Mouse (Mus musculus) T-cell, adult 2 months (primary cell): ENCODE measurements at regions not wholly inside any gene's neighbourhood (a gene's known extent, or its start where the extent isn't known, plus 50 kb on each side); places are given as distances from the start of the nearest gene placed in this dataset.

Experiments
- DNase-seq: peaks from one replicate; pipeline ENCODE4 v3.0.0; 2022; ENCODE audit warnings: low spot score

DNA sequence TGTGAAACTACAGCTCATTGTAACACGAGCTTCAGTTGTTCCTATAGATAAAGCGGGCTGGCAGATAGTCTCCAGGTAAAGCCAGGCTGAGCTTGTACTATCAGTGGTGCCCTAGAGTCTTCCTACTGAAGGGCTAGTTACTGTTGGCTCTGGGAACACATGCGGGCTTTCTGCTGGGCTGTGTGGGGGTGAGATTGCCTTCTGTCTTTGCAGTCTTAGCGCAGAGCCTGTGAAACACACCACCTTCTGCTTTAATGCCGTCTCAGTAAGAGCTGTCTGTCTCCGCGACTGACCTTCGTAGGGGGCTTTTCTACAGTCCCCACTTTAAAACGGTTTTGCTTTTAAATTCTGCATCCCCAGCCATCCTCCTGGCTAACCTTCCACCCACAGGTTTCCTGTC is 76.7 kb downstream of the Trim29 start:
- DNase-seq, result no peak

- DNase-seq, result no peak
Observed at GRCm38 (mm10) chr9:43389491-43390083, 78.9 kb downstream of the Trim29 start.

DNA sequence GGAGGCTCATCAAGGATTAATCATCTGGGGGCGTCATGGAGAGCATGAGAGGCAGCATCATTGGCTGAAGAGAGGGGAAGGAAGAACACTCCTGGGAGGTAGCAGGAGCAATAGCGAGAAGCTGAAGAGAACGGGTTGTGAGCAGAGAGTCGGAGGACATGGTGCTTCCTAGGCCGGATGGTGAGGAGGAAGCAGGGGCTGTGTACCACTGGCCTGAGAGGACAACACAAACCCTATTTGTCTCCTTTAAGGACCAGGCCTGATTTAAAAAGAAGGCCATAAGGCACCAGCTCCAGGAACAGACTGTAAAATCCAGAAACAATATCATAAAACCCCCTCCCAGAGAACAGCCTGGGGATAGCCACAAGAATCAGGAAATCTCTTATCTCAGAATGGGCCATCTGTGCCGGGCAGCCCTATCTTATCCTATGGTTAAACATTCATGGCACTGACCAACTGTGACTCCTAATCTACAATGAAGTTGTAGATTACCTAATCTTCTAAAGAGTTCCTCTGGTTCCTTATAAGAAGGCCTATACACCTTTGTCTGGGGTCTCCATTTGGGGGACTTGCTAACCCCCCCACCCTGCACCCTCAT is 81.9 kb downstream of the Trim29 start:
- no peak for DNase-seq

DNA sequence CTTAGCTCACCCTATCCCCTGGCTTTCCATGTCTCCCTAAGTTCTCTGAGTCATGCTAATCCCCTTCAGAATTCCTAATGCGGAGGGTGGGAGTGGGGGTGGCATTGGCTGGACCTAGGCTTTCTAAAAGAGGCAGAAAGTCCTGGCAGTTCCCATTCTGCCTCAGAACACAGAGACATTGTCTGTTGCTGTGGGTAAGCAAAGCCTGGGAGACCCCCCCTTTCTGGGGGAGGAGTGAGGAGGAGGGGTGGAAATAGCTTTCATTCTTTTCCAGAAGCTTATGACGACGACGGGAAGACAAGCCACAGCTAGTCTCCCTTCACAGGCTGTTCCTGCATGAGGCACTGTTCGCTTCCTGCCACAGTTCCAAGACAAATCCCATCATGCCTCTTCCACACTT is 83.6 kb downstream of the Trim29 start:
- DNase-seq, result no peak

- no peak for DNase-seq
Observed at GRCm38 (mm10) chr9:43395209-43395608, 84.6 kb downstream of the Trim29 start.

GRCm38 (mm10) chr9:43396566-43396965 is 85.9 kb downstream of the Trim29 start:
- no peak for DNase-seq

- no peak for DNase-seq
Observed at GRCm38 (mm10) chr9:43408493-43408892, 97.8 kb downstream of the Trim29 start.

- DNase-seq, result no peak
Observed at GRCm38 (mm10) chr9:43412473-43412872, 101.8 kb downstream of the Trim29 start.

DNA sequence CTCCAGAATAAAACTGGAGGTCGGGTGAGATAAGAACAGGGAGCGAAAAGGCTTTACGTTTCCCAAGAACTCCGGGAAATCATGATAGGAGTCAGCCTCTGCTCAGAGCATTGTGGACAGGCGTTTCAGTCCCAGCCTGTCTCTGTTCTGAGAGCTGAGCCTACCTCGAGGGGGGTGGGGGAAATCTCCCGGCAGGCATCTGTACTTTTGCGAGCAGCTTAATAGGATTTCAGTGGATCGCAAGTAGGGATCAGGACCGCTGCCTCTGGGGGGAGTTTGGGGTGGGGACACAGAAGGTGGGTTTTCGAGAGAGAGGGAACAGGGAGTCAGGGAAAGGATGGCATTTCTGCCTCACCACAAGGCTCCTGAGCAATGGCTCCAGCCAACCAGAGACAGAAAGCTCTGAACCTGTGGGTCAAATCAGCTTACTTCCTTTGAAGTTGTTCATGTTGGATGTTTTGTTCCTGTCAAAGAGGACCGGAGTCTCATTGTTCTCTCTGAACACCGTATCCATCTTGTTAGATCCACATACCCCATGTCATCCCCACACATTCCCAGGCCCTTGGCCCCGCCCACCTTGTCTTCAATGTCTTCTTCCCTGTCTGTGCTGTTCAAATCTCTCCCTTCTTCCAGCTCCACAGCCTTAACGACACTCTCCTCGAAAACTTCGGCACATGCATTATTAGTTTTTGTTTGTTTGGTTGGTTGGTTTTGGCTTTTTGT is 109.5 kb downstream of the Trim29 start:
- no peak for DNase-seq

GRCm38 (mm10) chr9:43427007-43427406 is 116.4 kb downstream of the Trim29 start:
- DNase-seq, result no peak

DNA sequence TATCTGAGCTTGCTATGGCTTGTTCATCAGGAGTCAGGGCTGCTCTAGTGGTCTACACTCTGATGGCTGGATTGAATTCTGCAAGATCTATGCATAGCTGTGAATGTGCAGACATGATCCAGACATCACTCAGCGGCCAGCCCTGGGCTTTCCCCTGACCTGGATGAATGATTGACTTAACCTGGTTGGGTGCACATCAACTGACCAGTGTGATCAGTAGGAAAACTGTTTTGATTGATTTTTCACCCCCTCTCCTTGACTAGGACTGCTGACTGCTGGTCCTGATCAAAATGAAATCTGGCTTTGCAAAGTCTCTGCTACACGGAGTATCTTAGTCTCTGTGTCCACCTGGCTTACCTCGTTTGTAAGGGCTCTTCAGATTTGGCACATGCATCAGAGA is 123.3 kb downstream of the Trim29 start:
- no peak for DNase-seq

DNA sequence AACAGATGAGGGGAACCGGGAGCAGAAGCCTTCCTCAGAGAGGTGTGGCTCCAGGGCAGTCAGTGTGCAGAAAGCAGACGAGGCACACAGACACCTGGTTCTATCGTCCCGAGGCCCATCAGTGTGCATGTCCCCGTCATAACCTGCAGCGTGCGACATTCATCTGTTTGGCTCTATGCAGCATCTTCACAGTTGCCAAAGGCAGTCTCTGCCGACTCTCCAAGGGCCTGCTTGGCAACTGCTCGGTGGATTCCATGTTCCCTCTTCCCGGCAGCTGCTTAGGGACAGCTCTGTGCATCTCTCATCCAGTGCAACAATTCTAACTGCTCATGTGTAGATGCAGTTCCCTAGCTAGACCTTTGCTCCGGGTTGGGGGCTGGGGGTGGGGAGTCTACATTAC is 127.8 kb downstream of the Trim29 start:
- no peak for DNase-seq

DNA sequence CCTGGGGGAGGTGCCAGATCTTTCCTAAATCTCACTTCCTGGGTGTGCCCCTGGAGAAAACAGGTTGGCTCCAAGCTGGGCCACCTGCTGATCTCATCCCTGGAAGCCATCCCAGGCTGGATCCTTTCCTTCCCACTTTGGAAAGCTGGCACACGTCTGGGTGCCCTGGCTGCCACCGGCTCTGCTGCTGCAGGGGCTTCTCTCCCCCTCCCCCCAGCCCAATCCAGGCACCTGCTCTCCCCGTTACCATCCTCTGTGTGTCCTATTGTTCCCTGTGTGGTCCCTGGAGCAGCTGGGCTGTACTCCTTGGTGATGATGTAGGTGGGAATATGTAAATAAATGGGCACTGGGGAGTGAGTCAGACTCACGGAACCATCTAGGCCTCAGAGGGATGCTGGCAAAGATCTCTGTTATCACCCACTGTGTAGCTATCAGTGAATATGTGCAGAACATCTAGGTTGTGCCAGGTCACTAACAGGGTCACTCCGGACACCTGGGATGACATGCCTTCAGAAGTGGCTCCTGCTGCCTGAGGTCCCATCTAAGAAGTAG is 130.4 kb downstream of the Trim29 start:
- DNase-seq, result no peak

GRCm38 (mm10) chr9:43445491-43445890 is 134.8 kb downstream of the Trim29 start:
- no peak for DNase-seq

DNA sequence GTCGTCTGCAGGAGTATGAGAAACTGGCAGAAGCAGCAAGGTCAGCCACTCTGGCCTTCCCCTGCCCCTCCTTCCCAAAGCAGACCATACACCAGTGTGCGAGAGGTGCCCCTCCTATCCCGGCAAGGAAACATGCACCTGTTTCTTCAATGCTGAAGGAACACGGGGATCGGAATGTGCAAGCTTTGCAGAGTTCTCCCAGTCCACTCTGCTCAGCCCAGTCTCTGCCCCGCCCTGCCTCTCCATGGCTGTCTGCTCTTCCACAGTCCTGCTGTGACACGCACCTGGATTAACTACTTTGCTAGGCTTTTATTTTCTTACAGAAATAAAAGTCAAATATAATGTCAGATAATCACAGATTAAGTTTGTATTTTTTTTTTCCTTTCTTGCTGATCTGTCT is 136.7 kb downstream of the Trim29 start:
- DNase-seq, result no peak

GRCm38 (mm10) chr9:43448981-43449380 is 138.3 kb downstream of the Trim29 start:
- no peak for DNase-seq

- DNase-seq, result no peak
Observed at GRCm38 (mm10) chr9:43453953-43454582, 143.4 kb downstream of the Trim29 start.

GRCm38 (mm10) chr9:43457736-43458135 is 147.1 kb downstream of the Trim29 start:
- no peak for DNase-seq

DNA sequence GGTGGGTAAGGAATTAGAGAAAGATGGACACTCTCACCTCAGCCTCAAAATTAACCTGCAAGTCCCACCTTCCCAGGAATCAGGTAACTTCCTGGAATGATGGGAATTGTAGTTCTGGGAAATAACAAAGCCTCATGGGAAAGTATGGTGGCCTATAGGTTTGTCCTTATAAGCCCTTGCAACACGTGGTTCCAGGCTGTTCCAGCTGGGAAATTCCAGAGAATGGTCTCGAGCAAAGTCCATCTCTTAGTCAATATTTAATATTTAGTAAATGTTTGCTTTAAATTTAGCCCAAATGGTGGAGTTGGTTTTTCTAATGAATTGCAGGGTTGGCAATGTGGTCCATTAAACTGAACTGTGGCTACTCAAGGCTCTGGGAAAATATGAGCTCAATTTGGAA is 150.5 kb downstream of the Trim29 start:
- no peak for DNase-seq

- DNase-seq, result no peak
Observed at GRCm38 (mm10) chr9:43463445-43464090, 152.9 kb downstream of the Trim29 start.

- DNase-seq, result no peak
Observed at GRCm38 (mm10) chr9:43465129-43465528, 154.5 kb downstream of the Trim29 start.

DNA sequence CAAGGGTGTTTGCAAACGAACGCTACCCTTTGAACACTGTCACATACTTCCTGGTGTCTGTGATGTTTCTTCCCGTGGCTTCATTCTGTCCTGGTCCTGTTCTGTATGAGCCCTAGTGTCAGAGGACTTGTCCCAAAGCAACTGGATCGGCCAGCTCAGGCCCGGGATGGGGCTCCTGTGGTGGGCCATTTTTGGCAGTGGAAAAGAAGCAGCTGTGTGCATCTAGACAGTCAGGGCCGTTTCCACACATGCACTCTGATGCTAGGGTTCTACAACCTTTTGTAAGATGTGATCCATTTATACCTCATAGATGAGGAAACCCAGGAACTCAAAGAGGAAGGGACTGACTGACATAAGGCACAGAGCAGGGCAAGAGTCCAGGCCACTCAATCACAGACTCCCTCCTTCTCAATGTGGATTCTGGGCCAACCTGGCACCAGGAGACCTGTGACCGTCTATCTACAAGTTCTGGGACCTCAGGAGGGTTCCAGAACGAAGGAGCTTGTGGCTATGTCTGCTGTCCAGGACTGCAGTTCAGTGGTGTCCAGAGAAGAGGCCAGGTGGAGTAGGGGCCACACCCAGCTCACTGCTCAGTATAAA is 155.2 kb downstream of the Trim29 start:
- no peak for DNase-seq
